Mouse (Mus musculus) heart, embryonic 16.5 days (tissue): ENCODE data around the gene Hist2h3c1. TPM values are rescaled to one million over a fixed set of nuclear protein-coding genes. Genes with fewer than 3 reads are reported as not detected.
"Not testable (repeated sequence)": the region's sequence is repeated elsewhere in the genome, so short reads cannot be mapped to it uniquely, and the experiment has no call there.

ENCODE experiments used
- ATAC-seq: fragments of 200-750 bp; cut with Nextera tagmentation; replicated peaks from 2 replicates; pipeline ENCODE4 v1.8.0; 2017; ENCODE audit warnings: moderate number of reproducible peaks; ENCODE audit not compliant: insufficient read depth, low FRiP score; ENCODE audit errors: extremely low read depth
- H3K27ac ChIP-seq: fragments of 300-500 bp; sonication (generic); 2 replicates; pipeline ENCODE4 v1.5.1; 2014; ENCODE audit warnings: mild to moderate bottlenecking, low read length, control low read depth, moderate library complexity
- H3K27me3 ChIP-seq: fragments of 300-500 bp; sonication (generic); 2 replicates; pipeline ENCODE4 v1.6.1; 2014; ENCODE audit warnings: low read length, mixed read lengths; ENCODE audit not compliant: control insufficient read depth, insufficient read depth
- H3K36me3 ChIP-seq: fragments of 300-500 bp; sonication (generic); 2 replicates; pipeline ENCODE4 v1.6.1; 2014; ENCODE audit not compliant: control insufficient read depth, insufficient read depth
- H3K4me1 ChIP-seq: fragments of 300-500 bp; sonication (generic); 2 replicates; pipeline ENCODE4 v1.6.1; 2014; ENCODE audit warnings: low read length, mixed read lengths; ENCODE audit not compliant: control insufficient read depth, insufficient read depth
- H3K4me2 ChIP-seq: fragments of 300-500 bp; sonication (generic); 2 replicates; pipeline ENCODE4 v1.6.1; 2014; ENCODE audit warnings: low read depth, mild to moderate bottlenecking, control low read depth, low read length
- H3K4me3 ChIP-seq: fragments of 300-500 bp; sonication (generic); 2 replicates; pipeline ENCODE4 v1.5.1; 2014; ENCODE audit warnings: mild to moderate bottlenecking, control low read depth, low read length
- H3K9ac ChIP-seq: fragments of 300-500 bp; sonication (generic); 2 replicates; pipeline ENCODE4 v1.6.1; 2014; ENCODE audit warnings: low read length, control low read depth
- H3K9me3 ChIP-seq: fragments of 300-500 bp; sonication (generic); replicated peaks from 2 replicates; pipeline ENCODE4 v1.6.1; 2016; ENCODE audit warnings: low read length; ENCODE audit not compliant: control insufficient read depth
- WGBS: fragments of 180-500 bp; shearing (Covaris S2); extraction: QIAGEN DNeasy Blood & Tissue Kit; methylation state at CpG from one replicate; pipeline ENCODE4 v1.1.7; 2014; 5-methylcytosine and 5-hydroxymethylcytosine counted together
- polyA plus RNA-seq: library from polyadenylated mRNA; unstranded; fragments of >200 nt; fragmentation: Nextera tagmentation; extraction: Ambion mirVana; gene quantifications from 2 replicates; pipeline ENCODE4 v1.2.1, GENCODE M21; 2015

The Hist2h3c1 gene
- polyA plus RNA-seq, 1 experiment from 2014 or later = 0.76 TPM

DNA sequence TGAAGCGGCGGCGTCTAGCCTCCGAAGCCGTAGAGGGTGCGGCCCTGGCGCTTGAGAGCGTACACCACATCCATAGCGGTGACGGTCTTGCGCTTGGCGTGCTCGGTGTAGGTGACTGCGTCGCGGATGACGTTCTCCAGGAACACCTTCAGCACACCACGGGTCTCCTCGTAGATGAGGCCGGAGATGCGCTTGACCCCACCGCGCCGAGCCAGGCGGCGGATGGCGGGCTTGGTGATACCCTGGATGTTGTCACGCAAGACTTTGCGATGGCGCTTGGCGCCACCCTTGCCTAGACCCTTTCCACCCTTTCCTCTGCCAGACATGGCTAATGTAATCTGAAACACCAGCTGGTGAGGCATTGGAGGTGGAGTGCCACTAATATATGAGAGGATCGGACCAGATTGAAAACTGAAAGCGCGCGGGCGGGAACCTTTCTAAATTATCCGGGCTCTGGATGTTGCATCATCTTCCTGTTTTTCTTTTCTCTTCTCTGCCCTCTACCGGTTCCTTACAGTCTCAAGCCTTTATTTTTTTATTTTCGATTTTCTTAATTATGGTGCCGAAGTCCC lies 16.6 kb downstream of the Hist2h3c1 start, which contains the start of gene Hist2h4:
Gene Hist2h4 (minus strand): TSS at position 333 of the 572 bp plus-strand sequence.
- peak; percentile 85 for ATAC-seq
- peak within 1 kb of the TSS; percentile 87 for H3K9ac ChIP-seq
- peaks cover 17% of the 10 kb centered on the region for H3K4me1 ChIP-seq
- peak within 1 kb of the TSS; percentile 98 for H3K27ac ChIP-seq
- H3K4me2 ChIP-seq = peak within 1 kb of the TSS; percentile 91
- peak within 1 kb of the TSS; percentile 71 for H3K4me3 ChIP-seq
- under 1% methylated on average over 40 of the region's 40 CpGs for WGBS
- no peaks in the 10 kb centered on the region for H3K36me3 ChIP-seq
- no peaks in the 10 kb centered on the region for H3K9me3 ChIP-seq
- no peaks in the 10 kb centered on the region; the same call in 1 of the 2 replicates for H3K27me3 ChIP-seq

DNA sequence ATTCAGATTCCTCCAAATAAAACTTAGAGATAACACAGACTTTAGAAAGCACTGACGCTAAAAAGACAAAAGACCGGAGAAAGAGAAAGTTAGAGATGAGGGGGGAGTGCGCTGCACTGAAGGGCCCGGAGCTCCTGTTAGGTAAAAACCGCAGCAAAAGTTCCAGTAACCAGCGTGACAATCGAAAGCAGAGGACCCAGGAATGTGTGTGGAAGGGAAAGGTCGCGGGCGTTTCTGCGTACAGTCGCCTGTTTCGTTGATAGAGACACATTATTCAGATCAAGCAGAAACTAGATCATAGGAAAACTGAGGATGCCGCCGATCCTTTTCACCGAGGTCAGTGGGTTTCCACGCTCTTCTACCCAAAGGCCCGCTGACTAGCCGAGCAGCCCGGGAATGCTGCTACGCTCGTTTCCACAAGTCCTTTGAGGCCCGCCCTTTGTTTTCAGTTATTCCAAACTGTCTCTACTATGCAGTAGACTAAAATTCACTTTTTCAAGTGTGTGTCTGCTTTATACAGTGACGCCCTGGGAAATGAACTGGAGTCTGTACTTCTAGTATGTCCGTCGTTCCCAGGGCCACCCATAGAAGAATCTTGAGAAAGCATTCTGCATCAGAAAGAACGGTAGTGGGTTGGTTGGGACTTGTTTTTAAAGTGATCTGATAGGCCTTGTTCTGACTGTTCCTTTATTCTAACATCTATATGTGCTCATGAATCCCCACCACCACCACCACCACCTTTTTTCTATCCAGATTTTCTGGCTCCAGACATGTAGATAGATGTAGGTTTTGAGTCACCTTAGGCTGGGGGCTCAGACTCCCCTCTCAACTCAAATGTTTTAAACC lies 17.3 kb downstream of the Hist2h3c1 start:
- Histone ChIP-seq H3K9ac (peak overlapping the region; percentile 77), H3K27ac (peak overlapping the region; percentile 98), H3K4me2 (peak overlapping the region; percentile 91), H3K4me1 (peaks cover 19% of the 10 kb centered on the region), H3K36me3 (no peaks in the 10 kb centered on the region), H3K4me3 (peak overlapping the region; percentile 71), H3K9me3 (no peaks in the 10 kb centered on the region), H3K27me3 (no peaks in the 10 kb centered on the region; the same call in 1 of the 2 replicates)
- peak; percentile 3; the same call in 1 of the 2 replicates for ATAC-seq
- 6% methylated on average over 27 of the region's 27 CpGs for WGBS

DNA sequence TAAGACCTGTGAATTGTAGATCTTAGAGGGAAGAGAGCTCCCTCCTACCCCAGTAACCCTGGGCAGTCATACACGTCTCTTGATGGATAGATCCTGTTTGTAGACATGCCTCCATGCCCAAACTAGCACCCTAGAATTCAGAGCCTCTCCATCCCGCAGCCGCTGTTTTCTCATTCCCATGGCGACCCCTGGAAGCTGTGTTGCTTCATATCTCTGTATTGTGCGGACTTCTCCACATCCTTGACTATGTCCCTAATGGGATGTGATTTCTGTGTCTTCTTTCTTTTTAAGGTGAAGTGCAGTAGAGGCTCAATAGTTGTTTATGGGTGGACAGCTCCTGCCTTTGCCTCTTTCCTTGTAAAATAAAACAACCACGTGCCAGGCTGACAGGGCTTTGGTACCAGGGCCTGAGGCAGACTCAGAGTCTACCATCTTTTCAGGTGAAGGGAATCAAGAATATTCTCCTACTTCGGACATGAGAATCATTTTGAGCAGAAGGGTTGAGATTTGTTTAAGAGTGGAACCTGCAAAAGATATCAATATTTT lies 18.0 kb downstream of the Hist2h3c1 start:
- H3K9ac ChIP-seq = peak overlapping the region; percentile 77
- peak overlapping the region; percentile 71 for H3K4me3 ChIP-seq
- no peaks in the 10 kb centered on the region; the same call in 1 of the 2 replicates for H3K27me3 ChIP-seq
- 79% methylated on average over 7 of the region's 7 CpGs for WGBS
- H3K36me3 ChIP-seq = no peaks in the 10 kb centered on the region
- H3K4me2 ChIP-seq = peak overlapping the region; percentile 91
- peak overlapping the region; percentile 98 for H3K27ac ChIP-seq
- no peak for ATAC-seq
- no peaks in the 10 kb centered on the region for H3K9me3 ChIP-seq
- peaks cover 19% of the 10 kb centered on the region for H3K4me1 ChIP-seq

DNA sequence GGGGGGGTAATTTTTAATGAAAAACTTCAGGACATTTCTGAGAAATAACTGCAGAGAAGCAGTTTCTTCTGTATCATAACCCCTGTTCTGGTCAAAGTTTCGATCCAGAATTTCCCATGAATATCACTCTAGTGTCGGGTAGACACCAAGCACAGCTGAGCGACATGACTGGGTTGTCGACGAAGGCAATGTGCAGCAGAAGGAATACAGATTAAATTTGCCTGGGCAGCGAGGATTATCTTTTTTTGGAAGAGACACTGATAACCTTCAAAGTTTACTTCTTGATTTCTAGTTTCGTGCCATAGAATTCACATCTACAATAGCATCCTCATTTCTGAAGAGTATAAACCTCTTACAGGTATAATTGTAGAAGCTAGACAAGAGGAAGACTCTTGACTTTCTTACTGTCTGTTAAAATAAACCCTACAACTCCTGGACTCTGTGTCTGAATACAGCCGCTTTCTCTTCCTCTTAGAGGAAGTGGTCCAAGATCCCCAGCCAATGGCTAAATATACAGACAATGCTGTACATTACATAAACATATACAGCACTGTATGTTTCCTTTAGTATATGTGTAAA lies 19.7 kb downstream of the Hist2h3c1 start:
- no peak for ATAC-seq
- Histone ChIP-seq H3K4me1 (peaks cover 22% of the 10 kb centered on the region), H3K27me3 (no peaks in the 10 kb centered on the region), H3K27ac (no peak overlapping the region), H3K4me2 (no peak overlapping the region), H3K36me3 (no peaks in the 10 kb centered on the region), H3K9ac (no peak overlapping the region), H3K4me3 (no peak overlapping the region), H3K9me3 (no peaks in the 10 kb centered on the region)
- 65% methylated on average over 8 of the region's 8 CpGs for WGBS

DNA sequence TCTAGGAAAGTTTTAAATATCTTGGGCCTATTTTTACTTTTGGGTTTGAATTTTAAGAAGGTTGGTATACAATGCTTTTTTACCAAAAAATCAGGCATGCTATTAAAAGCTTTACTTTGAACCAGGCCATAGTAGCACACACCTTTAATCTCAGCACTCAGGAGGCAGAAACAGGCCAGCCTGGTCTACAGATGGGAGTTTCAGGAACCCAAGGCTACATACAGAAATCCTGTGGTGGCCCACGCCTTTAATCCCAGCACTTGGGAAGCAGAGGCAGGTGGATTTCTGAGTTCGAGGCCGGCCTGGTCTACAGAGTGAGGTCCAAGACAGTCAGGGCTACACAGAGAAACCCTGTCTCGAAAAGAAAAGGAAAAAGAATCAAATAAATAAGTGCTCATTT lies 21.1 kb downstream of the Hist2h3c1 start:
- Histone ChIP-seq H3K4me2 (peak overlapping the region; percentile 64; the same call in 1 of the 2 replicates), H3K4me3 (no peak overlapping the region)
- WGBS = 80% methylated on average over 4 of the region's 4 CpGs

DNA sequence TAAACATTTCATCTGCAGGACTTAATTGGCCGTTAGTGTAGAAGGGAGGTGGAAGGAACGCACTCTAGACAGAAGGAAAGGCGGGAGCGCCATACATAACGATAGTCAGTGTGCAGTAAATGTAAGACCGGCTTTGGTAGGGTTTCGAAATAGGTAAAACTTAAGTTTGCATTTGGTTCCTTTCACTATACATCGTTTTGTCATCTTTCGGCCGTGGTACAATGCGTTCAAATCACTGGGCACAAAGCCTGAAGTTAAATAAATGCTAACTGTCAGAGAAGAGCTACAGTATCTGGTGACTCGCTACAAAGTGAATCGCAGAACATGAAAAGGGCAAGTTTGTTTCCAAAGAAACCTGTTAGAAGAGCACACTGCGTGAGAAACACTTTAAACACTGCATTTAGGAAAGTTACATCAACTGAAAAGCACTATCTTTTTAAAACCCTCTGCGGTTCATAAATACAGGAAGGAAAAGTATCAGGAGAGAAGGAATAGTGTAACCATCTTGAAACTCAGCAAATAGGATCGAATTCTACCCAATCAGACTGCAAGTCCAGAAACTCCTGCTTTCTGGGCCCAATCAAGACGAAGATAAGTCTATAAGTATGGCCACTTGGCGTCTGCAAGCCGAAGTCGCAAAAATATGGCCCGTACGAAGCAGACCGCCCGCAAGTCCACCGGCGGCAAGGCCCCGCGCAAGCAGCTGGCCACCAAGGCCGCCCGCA lies 21.7 kb downstream of the Hist2h3c1 start, which contains the start of gene Hist2h3b:
Gene Hist2h3b (plus strand): TSS at position 604 of the 725 bp plus-strand sequence.
- Histone ChIP-seq H3K36me3 (no peaks in the 10 kb centered on the region), H3K9me3 (no peaks in the 10 kb centered on the region), H3K4me2 (peak within 1 kb of the TSS; percentile 83), H3K27me3 (no peaks in the 10 kb centered on the region), H3K4me1 (peaks cover 16% of the 10 kb centered on the region), H3K4me3 (peak within 1 kb of the TSS; percentile 72), H3K9ac (peak within 1 kb of the TSS; percentile 73), H3K27ac (peak within 1 kb of the TSS; percentile 91)
- WGBS = 29% methylated on average over 26 of the region's 30 CpGs
- ATAC-seq = peak; percentile 49

More for the DNA sequence above, 21.1 kb downstream of the Hist2h3c1 start:
- peak overlapping the region; percentile 88 for H3K27ac ChIP-seq
- no peaks in the 10 kb centered on the region for H3K36me3 ChIP-seq
- H3K4me1 ChIP-seq = peaks cover 16% of the 10 kb centered on the region
- ATAC-seq = no peak
- H3K9me3 ChIP-seq = no peaks in the 10 kb centered on the region
- H3K9ac ChIP-seq = no peak overlapping the region; the same call in 1 of the 2 replicates
- no peaks in the 10 kb centered on the region for H3K27me3 ChIP-seq

DNA sequence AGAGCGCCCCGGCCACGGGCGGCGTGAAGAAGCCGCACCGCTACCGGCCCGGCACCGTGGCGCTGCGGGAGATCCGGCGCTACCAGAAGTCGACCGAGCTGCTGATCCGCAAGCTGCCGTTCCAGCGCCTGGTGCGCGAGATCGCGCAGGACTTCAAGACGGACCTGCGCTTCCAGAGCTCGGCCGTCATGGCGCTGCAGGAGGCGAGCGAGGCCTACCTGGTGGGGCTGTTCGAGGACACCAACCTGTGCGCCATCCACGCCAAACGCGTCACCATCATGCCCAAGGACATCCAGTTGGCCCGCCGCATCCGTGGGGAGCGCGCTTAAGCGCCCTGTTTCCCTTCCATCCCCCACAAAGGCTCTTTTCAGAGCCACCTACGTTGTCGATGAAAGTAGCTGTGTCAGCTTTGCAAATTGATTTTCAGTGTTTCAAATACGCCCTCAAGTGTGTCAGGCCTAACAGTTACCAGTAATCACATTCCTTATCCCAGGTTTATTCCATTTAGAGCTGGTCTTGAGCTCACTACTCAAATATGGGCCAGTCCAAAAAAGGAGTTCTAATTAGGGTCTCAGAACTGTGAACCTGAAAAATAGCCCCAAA lies 22.4 kb downstream of the Hist2h3c1 start:
- peak overlapping the region; percentile 91 for H3K27ac ChIP-seq
- H3K36me3 ChIP-seq, H3K9me3 ChIP-seq, H3K27me3 ChIP-seq: not testable (repeated sequence)
- peak; percentile 31 for ATAC-seq
- peak overlapping the region; percentile 72 for H3K4me3 ChIP-seq
- peaks cover 14% of the 10 kb centered on the region for H3K4me1 ChIP-seq
- peak overlapping the region; percentile 83 for H3K4me2 ChIP-seq
- peak overlapping the region; percentile 73 for H3K9ac ChIP-seq
- under 1% methylated on average over 12 of the region's 44 CpGs for WGBS
